In the genomic region with DNA sequence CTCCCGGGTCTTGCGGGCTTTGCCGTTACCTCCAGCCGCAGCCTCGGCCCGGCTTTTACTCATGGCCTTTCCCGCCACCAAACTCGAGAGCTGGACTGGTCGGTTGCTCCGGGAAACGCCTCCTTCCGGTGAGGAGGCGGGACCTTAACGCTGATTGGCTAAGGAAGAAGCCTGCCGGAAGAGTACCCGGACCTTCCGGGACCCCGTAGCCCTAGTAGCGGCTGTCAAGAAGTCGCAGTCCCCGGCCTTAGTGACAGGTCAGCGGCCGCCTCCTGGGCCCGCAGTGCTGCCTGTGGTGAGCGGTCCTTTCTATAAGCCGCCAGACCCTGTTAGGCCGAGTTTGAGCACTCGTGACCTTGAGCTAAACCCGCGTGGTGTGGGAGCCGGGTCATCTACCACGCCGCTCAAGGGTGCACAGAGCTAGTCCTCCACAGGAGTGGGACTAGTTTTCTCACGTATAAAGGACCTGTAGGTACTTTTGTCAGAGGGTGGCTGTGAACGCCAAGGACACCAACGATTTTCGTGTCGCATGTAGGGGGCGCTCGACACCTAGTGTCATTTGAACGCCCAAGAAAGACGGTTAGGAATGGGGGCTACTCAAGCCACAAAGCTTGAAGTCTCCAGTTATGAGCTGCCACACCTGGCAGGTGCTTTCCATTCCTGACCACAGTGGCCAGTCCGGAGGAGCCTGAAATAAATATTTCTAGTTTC, we compare ENCODE assay signal across 8 mouse cellular contexts. TPM values are rescaled to one million over a fixed set of nuclear protein-coding genes. Genes with fewer than 3 reads are reported as not detected.
DNase-seq lines count a peak whose midpoint lies in the region; ATAC-seq and TF ChIP-seq lines count a peak whose summit lies in the region.

A gene (minus strand): TSS at position 123 of the 711 bp plus-strand sequence.

- peaks cover 23% of the 10 kb centered on the region for H3K79me2 ChIP-seq in CH12.LX (replicated peaks; ENCODE audit: control insufficient read depth, extremely low read depth, insufficient read depth, poor library complexity, severe bottlenecking)

- H3K27me3 ChIP-seq in CH12.LX (replicated peaks) = no peaks in the 10 kb centered on the region
- no peaks in the 10 kb centered on the region for H3K27me3 ChIP-seq in forebrain, embryonic 10.5 days (ENCODE audit: poor library complexity, severe bottlenecking)
- no peaks in the 10 kb centered on the region for H3K27me3 ChIP-seq in heart, embryonic 15.5 days
- no peaks in the 10 kb centered on the region for H3K27me3 ChIP-seq in liver, embryonic 13.5 days
- no peaks in the 10 kb centered on the region for H3K27me3 ChIP-seq in stomach, embryonic 14.5 days (ENCODE audit: control insufficient read depth, insufficient read depth, low read length)

- in situ Hi-C loops in CH12.LX (cut with MboI; ENCODE audit: low pct_ligation_motif_present, low pct_unique_long_range_greater_than_20kb, low sequenced_read_pairs) = no loop called here

- TF ChIP-seq EP300 in CH12.LX (IDR thresholded peaks at IDR 0.05; ENCODE audit: low read length) = peak; percentile 99

- peak within 1 kb of the TSS; percentile 97 for H3K27ac ChIP-seq in CH12.LX (ENCODE audit: insufficient read depth, low read depth)
- peak within 1 kb of the TSS; percentile 91 for H3K27ac ChIP-seq in forebrain, embryonic 10.5 days
- H3K27ac ChIP-seq in heart, embryonic 15.5 days = peak within 1 kb of the TSS; percentile 99
- peak within 1 kb of the TSS; percentile 96 for H3K27ac ChIP-seq in liver, embryonic 13.5 days
- H3K27ac ChIP-seq in stomach, embryonic 14.5 days (ENCODE audit: low read length) = peak within 1 kb of the TSS; percentile 85; the same call in 1 of the 2 replicates

- under 1% methylated on average over 43 of the region's 43 CpGs for WGBS in forebrain, embryonic 10.5 days
- under 1% methylated on average over 43 of the region's 43 CpGs for WGBS in heart, embryonic 15.5 days
- under 1% methylated on average over 43 of the region's 43 CpGs for WGBS in liver, embryonic 13.5 days (ENCODE audit: insufficient replicate concordance)
- 2% methylated on average over 43 of the region's 43 CpGs for WGBS in stomach, embryonic 14.5 days

- peak; percentile 80 to 96 for TF ChIP-seq CTCF in CH12.LX (conservative IDR thresholded peaks at IDR 0.05 in 1 of 2, IDR thresholded peaks at IDR 0.05 in 1 of 2; ENCODE audit: low read depth in 2 of 2, low read length in 2 of 2)

- peaks cover 13 to 52% of the 10 kb centered on the region in 2 experiments for H3K4me1 ChIP-seq in CH12.LX (ENCODE audit: control insufficient read depth in 1 of 2, insufficient read depth in 2 of 2)
- peaks cover 31% of the 10 kb centered on the region for H3K4me1 ChIP-seq in forebrain, embryonic 10.5 days
- H3K4me1 ChIP-seq in heart, embryonic 15.5 days (replicated peaks) = peaks cover 14% of the 10 kb centered on the region
- H3K4me1 ChIP-seq in liver, embryonic 13.5 days (replicated peaks) = peaks cover 30% of the 10 kb centered on the region
- H3K4me1 ChIP-seq in stomach, embryonic 14.5 days (ENCODE audit: control insufficient read depth, insufficient read depth, low read length) = peaks cover 6% of the 10 kb centered on the region; the same call in 1 of the 2 replicates

- peak; percentile 99 for DNase-seq in CH12.LX (ENCODE audit: extremely low read depth)
- DNase-seq in c-Kit-positive CD71-negative TER-119-negative erythroid progenitor cells, embryonic 14.5 days (ENCODE audit: low read depth) = peak; percentile 96
- peak; percentile 95 for DNase-seq in forebrain, embryonic 10.5 days (ENCODE audit: extremely low spot score, low spot score)
- DNase-seq in kidney, postnatal 14 days = peak; percentile 98
- DNase-seq in liver, embryonic 13.5 days = peak; percentile 92
- DNase-seq in natural killer cell, adult 2 months (ENCODE audit: low spot score in 2 of 2) = peak; percentile 91

- H3K4me3 ChIP-seq in CH12.LX (replicated peaks in 1 of 3; ENCODE audit: low read depth in 2 of 3, low read length in 2 of 3, poor library complexity in 1 of 3) = peak within 1 kb of the TSS; percentile 68 to 88 (median 80)
- H3K4me3 ChIP-seq in forebrain, embryonic 10.5 days = peak within 1 kb of the TSS; percentile 78
- peak within 1 kb of the TSS; percentile 77 for H3K4me3 ChIP-seq in heart, embryonic 15.5 days
- H3K4me3 ChIP-seq in liver, embryonic 13.5 days (replicated peaks) = peak within 1 kb of the TSS; percentile 89
- peak within 1 kb of the TSS; percentile 68 for H3K4me3 ChIP-seq in stomach, embryonic 14.5 days (ENCODE audit: low read depth, low read length)

- H3K4me2 ChIP-seq in CH12.LX (ENCODE audit: insufficient read depth, low read depth, poor library complexity, severe bottlenecking) = peak within 1 kb of the TSS; percentile 92
- H3K4me2 ChIP-seq in heart, embryonic 15.5 days = peak within 1 kb of the TSS; percentile 90
- H3K4me2 ChIP-seq in liver, embryonic 13.5 days = peak within 1 kb of the TSS; percentile 99
- peak within 1 kb of the TSS; percentile 96 for H3K4me2 ChIP-seq in stomach, embryonic 14.5 days (replicated peaks; ENCODE audit: low read depth, low read length)

- peak within 1 kb of the TSS; percentile 93 for H3K9ac ChIP-seq in CH12.LX (ENCODE audit: insufficient read depth, low read depth)
- peak within 1 kb of the TSS; percentile 79 for H3K9ac ChIP-seq in heart, embryonic 15.5 days
- peak within 1 kb of the TSS; percentile 90 for H3K9ac ChIP-seq in liver, embryonic 13.5 days
- peak within 1 kb of the TSS; percentile 75 for H3K9ac ChIP-seq in stomach, embryonic 14.5 days (replicated peaks; ENCODE audit: low read depth, low read length)

- no peaks in the 10 kb centered on the region for H3K9me3 ChIP-seq in CH12.LX (replicated peaks; ENCODE audit: low read length)
- no peaks in the 10 kb centered on the region for H3K9me3 ChIP-seq in forebrain, embryonic 10.5 days
- H3K9me3 ChIP-seq in heart, embryonic 15.5 days (replicated peaks) = no peaks in the 10 kb centered on the region
- no peaks in the 10 kb centered on the region for H3K9me3 ChIP-seq in liver, embryonic 13.5 days (replicated peaks)
- H3K9me3 ChIP-seq in stomach, embryonic 14.5 days (ENCODE audit: control insufficient read depth, low read depth, low read length) = no peaks in the 10 kb centered on the region

- peaks cover 67 to 75% of the 10 kb centered on the region in 2 experiments for H3K36me3 ChIP-seq in CH12.LX (replicated peaks in 1 of 2; ENCODE audit: control insufficient read depth in 1 of 2, insufficient read depth in 1 of 2, low read length in 1 of 2)
- peaks cover 75% of the 10 kb centered on the region for H3K36me3 ChIP-seq in forebrain, embryonic 10.5 days (replicated peaks)
- H3K36me3 ChIP-seq in heart, embryonic 15.5 days = peaks cover 62% of the 10 kb centered on the region
- peaks cover 75% of the 10 kb centered on the region for H3K36me3 ChIP-seq in liver, embryonic 13.5 days
- peaks cover 58% of the 10 kb centered on the region for H3K36me3 ChIP-seq in stomach, embryonic 14.5 days (ENCODE audit: control insufficient read depth, insufficient read depth, low read length)

- TF ChIP-seq POLR2A in CH12.LX (IDR thresholded peaks at IDR 0.05; ENCODE audit: low read depth, low read length) = peak; percentile 90

- TF ChIP-seq RAD21 in CH12.LX (IDR thresholded peaks at IDR 0.05; ENCODE audit: low read depth, low read length) = peak; percentile 84

- dilution Hi-C loops in CH12.LX (cut with MboI; ENCODE audit: extremely low pct_ligation_motif_present, extremely low pct_unique_long_range_greater_than_20kb, low sequenced_read_pairs) = no loop called here

- ATAC-seq in heart, embryonic 15.5 days (replicated peaks; ENCODE audit: insufficient number of reproducible peaks, insufficient read depth, low FRiP score, low read depth) = peak; percentile 95
- peak; percentile 96 for ATAC-seq in liver, embryonic 13.5 days (ENCODE audit: low read depth)
- ATAC-seq in stomach, embryonic 14.5 days (ENCODE audit: insufficient number of reproducible peaks, insufficient read depth, low FRiP score, low read depth) = peak; percentile 94

TF ChIP-seq in CH12.LX, 34 proteins besides CTCF, POLR2A, EP300 and RAD21 (continues in another document):
- TF ChIP-seq UBTF (IDR thresholded peaks at IDR 0.05; ENCODE audit: low read depth, low read length) = 0 out of 2 replicates have a peak, but pooled peaks have one; percentile 40
- TF ChIP-seq ELF1 (IDR thresholded peaks at IDR 0.05; ENCODE audit: low read depth, low read length) = peak; percentile 97
- peak; percentile 97 for TF ChIP-seq MXI1 (IDR thresholded peaks at IDR 0.05; ENCODE audit: low read depth, low read length)
- peak; percentile 81 for TF ChIP-seq ETS1 (conservative IDR thresholded peaks at IDR 0.05; ENCODE audit: low read depth, low read length)
- TF ChIP-seq USF2 (conservative IDR thresholded peaks at IDR 0.05; ENCODE audit: low read depth, low read length) = no peak
- peak; percentile 87 for TF ChIP-seq HCFC1 (IDR thresholded peaks at IDR 0.05; ENCODE audit: low read depth, low read length)
- TF ChIP-seq MYC (IDR thresholded peaks at IDR 0.05; ENCODE audit: low read depth, low read length) = 0 out of 2 replicates have a peak, but pooled peaks have one; percentile 74
- TF ChIP-seq ZMIZ1 (IDR thresholded peaks at IDR 0.05; ENCODE audit: low read depth, low read length) = peak; percentile 89
- TF ChIP-seq BHLHE40 (IDR thresholded peaks at IDR 0.05; ENCODE audit: low read depth, low read length) = peak; percentile 83
- peak; percentile 92; the same call in 1 of the 2 replicates for TF ChIP-seq KAT2A (IDR thresholded peaks at IDR 0.05; ENCODE audit: insufficient replicate concordance, low read length)
- peak; percentile 98 for TF ChIP-seq MEF2A (IDR thresholded peaks at IDR 0.05; ENCODE audit: borderline replicate concordance, low read depth, low read length)
- TF ChIP-seq MAFK (IDR thresholded peaks at IDR 0.05; ENCODE audit: insufficient replicate concordance, low read length) = peak; percentile 84
- peak; percentile 90 for TF ChIP-seq RCOR1 (conservative IDR thresholded peaks at IDR 0.05; ENCODE audit: low read depth, low read length)
- TF ChIP-seq CHD2 (IDR thresholded peaks at IDR 0.05; ENCODE audit: low read length) = peak; percentile 90
- peak; percentile 99 for TF ChIP-seq POLR2AphosphoS2 (IDR thresholded peaks at IDR 0.05; ENCODE audit: low read depth, low read length)
- peak; percentile 85 for TF ChIP-seq NELFE (IDR thresholded peaks at IDR 0.05; ENCODE audit: low read depth, low read length)
- TF ChIP-seq USF1 (IDR thresholded peaks at IDR 0.05; ENCODE audit: low read depth, low read length) = 0 out of 2 replicates have a peak, but pooled peaks have one; percentile 1

RNA-seq across cellular contexts. Expression of the gene that starts here (rescaled TPM):
- total RNA-seq in CH12.LX (2012; rRNA removed) = 63.7 and 106 TPM in 2 replicates
- total RNA-seq in CH12.LX (2014; rRNA removed) = 85.9 and 106 TPM in 2 replicates
- 89.9 and 114 TPM in 2 replicates for polyA plus RNA-seq in CH12.LX (2012; ENCODE audit: insufficient read length, low read depth)
- polyA plus RNA-seq in forebrain, embryonic 10.5 days (2016; fragmentation: Nextera tagmentation; extraction: Ambion mirVana) = 78.1 and 96.4 TPM in 2 replicates
- polyA plus RNA-seq in heart, embryonic 15.5 days (2015; fragmentation: Nextera tagmentation; extraction: Ambion mirVana) = 16.6 and 20.0 TPM in 2 replicates
- polyA plus RNA-seq in liver, embryonic 13.5 days (2015; fragmentation: Nextera tagmentation; extraction: Ambion mirVana) = 26.4 and 27.1 TPM in 2 replicates
- polyA plus RNA-seq in stomach, embryonic 14.5 days (2014; fragmentation: Nextera tagmentation; extraction: Ambion mirVana) = 29.7 and 36.4 TPM in 2 replicates

Comparison
In these comparisons a context has a peak if more than half of its experiments do, and no peak if none do; other contexts are left out.
1. Peak in every context shown above with its lines: DNase-seq, ATAC-seq, H3K4me3 ChIP-seq and H3K27ac ChIP-seq.